Mouse (Mus musculus) thymus, postnatal 25 days (tissue): ENCODE results near the gene Tspan8.
"Not testable (repeated sequence)": the region's sequence is repeated elsewhere in the genome, so short reads cannot be mapped to it uniquely, and the experiment has no call there.

Experiments
- DNase-seq: peaks from one replicate; pipeline ENCODE4 v3.0.0; 2022

Gene Tspan8

GRCm38 (mm10) chr10:115816511-115816910 is at the start of gene Tspan8:
Tspan8 (plus strand) TSS chr10:115816832.
- DNase-seq: no peak

- no peak for DNase-seq
Measured at GRCm38 (mm10) chr10:115770032-115770431, 46.6 kb upstream of the Tspan8 start.

- DNase-seq: no peak
Measured at GRCm38 (mm10) chr10:115774451-115774850, 42.2 kb upstream of the Tspan8 start.

- DNase-seq: no peak
Measured at GRCm38 (mm10) chr10:115775945-115776905, 40.4 kb upstream of the Tspan8 start.

GRCm38 (mm10) chr10:115777366-115777765 is 39.3 kb upstream of the Tspan8 start:
- DNase-seq: no peak

- DNase-seq: no peak
Measured at GRCm38 (mm10) chr10:115778624-115779023, 38.0 kb upstream of the Tspan8 start.

- no peak for DNase-seq
Measured at GRCm38 (mm10) chr10:115780239-115781016, 36.2 kb upstream of the Tspan8 start.

GRCm38 (mm10) chr10:115783232-115783631 is 33.4 kb upstream of the Tspan8 start:
- DNase-seq: no peak

- DNase-seq: no peak
Measured at GRCm38 (mm10) chr10:115790788-115791187, 25.8 kb upstream of the Tspan8 start.

- no peak for DNase-seq
Measured at GRCm38 (mm10) chr10:115796072-115796788, 20.4 kb upstream of the Tspan8 start.

- DNase-seq: no peak
Measured at GRCm38 (mm10) chr10:115801464-115801863, 15.2 kb upstream of the Tspan8 start.

GRCm38 (mm10) chr10:115803013-115803412 is 13.6 kb upstream of the Tspan8 start:
- DNase-seq: not testable (repeated sequence)

- DNase-seq: no peak
Measured at GRCm38 (mm10) chr10:115803765-115804164, 12.9 kb upstream of the Tspan8 start.

GRCm38 (mm10) chr10:115805987-115806386 is 10.6 kb upstream of the Tspan8 start:
- DNase-seq: no peak

GRCm38 (mm10) chr10:115809169-115809568 is 7.5 kb upstream of the Tspan8 start:
- DNase-seq: no peak

- DNase-seq: no peak
Measured at GRCm38 (mm10) chr10:115811519-115811918, 5.1 kb upstream of the Tspan8 start.

- no peak for DNase-seq
Measured at GRCm38 (mm10) chr10:115814878-115815277, 1.8 kb upstream of the Tspan8 start.

GRCm38 (mm10) chr10:115817056-115817724 is 558 bp downstream of the Tspan8 start:
- no peak for DNase-seq

- no peak for DNase-seq
Measured at GRCm38 (mm10) chr10:115825289-115825688, 8.7 kb downstream of the Tspan8 start.

GRCm38 (mm10) chr10:115828872-115829271 is 12.2 kb downstream of the Tspan8 start:
- no peak for DNase-seq

GRCm38 (mm10) chr10:115829696-115830095 is 13.1 kb downstream of the Tspan8 start:
- DNase-seq: no peak

- DNase-seq: no peak
Measured at GRCm38 (mm10) chr10:115830726-115831125, 14.1 kb downstream of the Tspan8 start.
